Comparison of ENCODE assay signal across 13 mouse cellular contexts in genomic region chr19:42904240-42904639, GRCm38 (mm10).
DNase-seq lines count a peak whose midpoint lies in the region; ATAC-seq and TF ChIP-seq lines count a peak whose summit lies in the region.
"Had no signal": no experiment of that assay in that cellular context is flagged by ENCODE, and none has a peak within 500 bp of the region (broad histone marks: within the 10 kb centered on the region; RNA-seq: fewer than 3 reads in every experiment).

No protein-coding gene starts in this region.

- H3K4me2 ChIP-seq in forebrain, embryonic 13.5 days, result no peak overlapping the region
- H3K4me2 ChIP-seq in embryonic facial prominence, embryonic 14.5 days (ENCODE audit: low read depth, low read length), result no peak overlapping the region
- 0 out of 2 replicates have a peak overlapping the region, but pooled peaks have one; percentile 5 for H3K4me2 ChIP-seq in hindbrain, postnatal 0 days (ENCODE audit: low read depth, low read length)
- no peak overlapping the region for H3K4me2 ChIP-seq in neural tube, embryonic 12.5 days (replicated peaks)
- H3K4me2 ChIP-seq: liver, embryonic 13.5 days had no signal

- H3K4me1 ChIP-seq in forebrain, embryonic 13.5 days, result peaks cover 20% of the 10 kb centered on the region
- peaks cover 34% of the 10 kb centered on the region for H3K4me1 ChIP-seq in forebrain, embryonic 10.5 days
- H3K4me1 ChIP-seq in embryonic facial prominence, embryonic 14.5 days (ENCODE audit: control insufficient read depth, insufficient read depth, low read length), result 0 out of 2 replicates have a peak, but pooled peaks cover 8% of the 10 kb centered on the region
- peaks cover 19% of the 10 kb centered on the region for H3K4me1 ChIP-seq in hindbrain, postnatal 0 days (ENCODE audit: insufficient read depth, low read length)
- peaks cover 13% of the 10 kb centered on the region; the same call in 1 of the 2 replicates for H3K4me1 ChIP-seq in neural tube, embryonic 12.5 days
- H3K4me1 ChIP-seq: liver, embryonic 13.5 days had no signal

- H3K9me3 ChIP-seq in forebrain, embryonic 13.5 days (replicated peaks), result no peaks in the 10 kb centered on the region
- H3K9me3 ChIP-seq in forebrain, embryonic 10.5 days, result no peaks in the 10 kb centered on the region
- no peaks in the 10 kb centered on the region for H3K9me3 ChIP-seq in embryonic facial prominence, embryonic 14.5 days (ENCODE audit: control insufficient read depth, low read length)
- H3K9me3 ChIP-seq in hindbrain, postnatal 0 days (ENCODE audit: low read length), result no peaks in the 10 kb centered on the region
- H3K9me3 ChIP-seq in neural tube, embryonic 12.5 days, result no peaks in the 10 kb centered on the region
- H3K9me3 ChIP-seq: heart, embryonic 12.5 days; liver, embryonic 13.5 days had no signal

- no peaks in the 10 kb centered on the region for H3K27me3 ChIP-seq in forebrain, embryonic 13.5 days
- H3K27me3 ChIP-seq in forebrain, embryonic 10.5 days (ENCODE audit: poor library complexity, severe bottlenecking), result no peaks in the 10 kb centered on the region
- no peaks in the 10 kb centered on the region for H3K27me3 ChIP-seq in embryonic facial prominence, embryonic 14.5 days (replicated peaks; ENCODE audit: control insufficient read depth, insufficient read depth, low read length)
- H3K27me3 ChIP-seq in hindbrain, postnatal 0 days (ENCODE audit: insufficient read depth, low read length), result no peaks in the 10 kb centered on the region
- no peaks in the 10 kb centered on the region for H3K27me3 ChIP-seq in neural tube, embryonic 12.5 days (replicated peaks)
- H3K27me3 ChIP-seq: heart, embryonic 12.5 days; liver, embryonic 13.5 days had no signal

- DNase-seq in forebrain, embryonic 10.5 days (ENCODE audit: extremely low spot score, low spot score), result no peak
- peak; percentile 59 for DNase-seq in embryonic facial prominence, embryonic 14.5 days (ENCODE audit: low spot score)
- peak; percentile 47 for DNase-seq in hindbrain, postnatal 0 days (ENCODE audit: low spot score)
- DNase-seq in natural killer cell, adult 2 months (ENCODE audit: low spot score in 2 of 2), result no peak
- DNase-seq in adipocyte (ENCODE audit: low spot score), result no peak
- DNase-seq: cerebellum, adult 9-10 months; kidney, adult 11 months; liver, embryonic 13.5 days; thymus, adult 2 months had no signal

- 0 out of 2 replicates have a peak, but pooled peaks have one; percentile 10 for ATAC-seq in forebrain, embryonic 13.5 days
- peak; percentile 79; the same call in 1 of the 2 replicates for ATAC-seq in embryonic facial prominence, embryonic 14.5 days (ENCODE audit: low read depth)
- peak; percentile 75 for ATAC-seq in hindbrain, postnatal 0 days
- peak; percentile 75 for ATAC-seq in neural tube, embryonic 12.5 days (ENCODE audit: low FRiP score, low read depth)
- no peak for ATAC-seq in monocyte, adult 5-6 weeks (replicated peaks; ENCODE audit: insufficient number of reproducible peaks, low FRiP score, low TSS enrichment, poor library complexity, severe bottlenecking)

- no peak overlapping the region for H3K27ac ChIP-seq in forebrain, embryonic 13.5 days
- H3K27ac ChIP-seq in forebrain, embryonic 10.5 days, result no peak overlapping the region
- no peak overlapping the region for H3K27ac ChIP-seq in embryonic facial prominence, embryonic 14.5 days (replicated peaks; ENCODE audit: low read depth, low read length)
- peak overlapping the region; percentile 45; the same call in 1 of the 2 replicates for H3K27ac ChIP-seq in hindbrain, postnatal 0 days
- H3K27ac ChIP-seq in neural tube, embryonic 12.5 days, result no peak overlapping the region
- H3K27ac ChIP-seq: liver, embryonic 13.5 days had no signal

- no peaks in the 10 kb centered on the region for H3K36me3 ChIP-seq in forebrain, embryonic 13.5 days (ENCODE audit: poor library complexity, severe bottlenecking)
- H3K36me3 ChIP-seq in forebrain, embryonic 10.5 days (replicated peaks), result no peaks in the 10 kb centered on the region
- no peaks in the 10 kb centered on the region for H3K36me3 ChIP-seq in embryonic facial prominence, embryonic 14.5 days (ENCODE audit: control insufficient read depth, insufficient read depth, low read length)
- no peaks in the 10 kb centered on the region for H3K36me3 ChIP-seq in hindbrain, postnatal 0 days (ENCODE audit: insufficient read depth, low read length)
- H3K36me3 ChIP-seq in neural tube, embryonic 12.5 days, result no peaks in the 10 kb centered on the region
- H3K36me3 ChIP-seq: heart, embryonic 12.5 days; liver, embryonic 13.5 days had no signal

- no peak overlapping the region for H3K4me3 ChIP-seq in forebrain, embryonic 13.5 days
- no peak overlapping the region for H3K4me3 ChIP-seq in forebrain, embryonic 10.5 days
- H3K4me3 ChIP-seq in embryonic facial prominence, embryonic 14.5 days (ENCODE audit: low read depth, low read length), result no peak overlapping the region
- no peak overlapping the region for H3K4me3 ChIP-seq in hindbrain, postnatal 0 days (ENCODE audit: low read length)
- H3K4me3 ChIP-seq in neural tube, embryonic 12.5 days, result no peak overlapping the region
- H3K4me3 ChIP-seq: heart, embryonic 12.5 days; liver, embryonic 13.5 days had no signal

- WGBS in forebrain, embryonic 13.5 days, result 30% methylated on average over 4 of the region's 4 CpGs
- WGBS in forebrain, embryonic 10.5 days, result 66% methylated on average over 4 of the region's 4 CpGs
- 59% methylated on average over 4 of the region's 4 CpGs for WGBS in embryonic facial prominence, embryonic 14.5 days
- 16% methylated on average over 4 of the region's 4 CpGs for WGBS in hindbrain, postnatal 0 days
- 45% methylated on average over 4 of the region's 4 CpGs for WGBS in neural tube, embryonic 12.5 days

- TF ChIP-seq CTCF in hindbrain, postnatal 0 days (IDR thresholded peaks at IDR 0.05; ENCODE audit: low read depth), result no peak

- H3K9ac ChIP-seq in forebrain, embryonic 13.5 days, result no peak overlapping the region
- no peak overlapping the region for H3K9ac ChIP-seq in embryonic facial prominence, embryonic 14.5 days (ENCODE audit: low read depth, low read length)
- no peak overlapping the region for H3K9ac ChIP-seq in hindbrain, postnatal 0 days (replicated peaks; ENCODE audit: low read length)
- H3K9ac ChIP-seq in neural tube, embryonic 12.5 days, result no peak overlapping the region
- H3K9ac ChIP-seq: heart, embryonic 12.5 days; liver, embryonic 13.5 days had no signal

Comparison
In these comparisons a context has a peak if more than half of its experiments do, and no peak if none do; other contexts are left out.
1. DNase-seq: peak in embryonic facial prominence, embryonic 14.5 days (single experiment) and hindbrain, postnatal 0 days (single experiment); none in forebrain, embryonic 10.5 days (single experiment), natural killer cell, adult 2 months (0 of 2) and adipocyte (single experiment).